Mouse (Mus musculus): Measurements from ENCODE around the gene Cd248. TPM values are rescaled to one million over a fixed set of nuclear protein-coding genes. Genes with fewer than 3 reads are reported as not detected.

Gene Cd248
- polyA plus RNA-seq, 1 experiment, result 3.2 TPM

DNA sequence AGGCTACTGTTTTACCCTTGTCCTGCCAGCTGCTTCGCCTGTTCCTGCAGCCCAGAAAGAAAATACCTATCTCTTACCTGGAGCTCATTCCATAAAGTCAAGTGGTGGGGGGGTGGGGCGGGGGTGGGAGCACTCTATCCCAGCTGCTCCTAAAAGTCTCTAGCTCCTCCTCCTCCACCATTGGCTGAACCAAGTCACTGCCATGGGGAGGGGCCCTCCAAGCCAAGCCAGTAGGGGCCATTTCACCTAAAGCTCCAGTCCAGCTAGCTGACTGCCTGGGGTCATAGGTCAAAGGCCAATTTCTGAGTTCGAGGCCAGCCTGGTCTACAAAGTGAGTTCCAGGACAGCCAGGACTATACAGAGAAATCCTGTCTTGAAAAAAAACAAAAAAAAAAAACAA, 35.2 kb upstream of the Cd248 start:
- no peak for TF ChIP-seq MYOG (IDR thresholded peaks at IDR 0.05; ENCODE audit: control insufficient read depth, extremely low read depth, insufficient read length)
- TF ChIP-seq CTCF (IDR thresholded peaks at IDR 0.05; ENCODE audit: control insufficient read depth, insufficient read depth, insufficient read length), result no peak
- TF ChIP-seq USF1 (IDR thresholded peaks at IDR 0.05; ENCODE audit: low read depth), result no peak
- TF ChIP-seq CEBPB (IDR thresholded peaks at IDR 0.05; ENCODE audit: low read depth), result no peak
- no peak for TF ChIP-seq FOSL1 (IDR thresholded peaks at IDR 0.05; ENCODE audit: insufficient read depth, low read length, poor library complexity, severe bottlenecking)
- TF ChIP-seq MYOD1 (IDR thresholded peaks at IDR 0.05; ENCODE audit: control insufficient read depth, insufficient read length, low read depth), result no peak
- TF ChIP-seq MAX (IDR thresholded peaks at IDR 0.05), result no peak
- H3K79me2 ChIP-seq (ENCODE audit: control insufficient read depth, insufficient read depth), result no peaks in the 10 kb centered on the region
- no peak overlapping the region for H3K4me3 ChIP-seq (ENCODE audit: insufficient read depth, poor library complexity, severe bottlenecking)
- H3K27me3 ChIP-seq (ENCODE audit: control insufficient read depth, insufficient read depth, insufficient read length), result no peaks in the 10 kb centered on the region
- no peaks in the 10 kb centered on the region for H3K79me3 ChIP-seq (ENCODE audit: low read depth)
- H3ac ChIP-seq (ENCODE audit: control insufficient read depth, insufficient read length, low read depth), result no peak overlapping the region
- peaks cover 16% of the 10 kb centered on the region for H3K36me3 ChIP-seq (ENCODE audit: control insufficient read depth, insufficient read depth)

GRCm38 (mm10) chr19:5036577-5036976, 31.3 kb upstream of the Cd248 start:
- Histone ChIP-seq H3ac (ENCODE audit: control insufficient read depth, insufficient read length, low read depth) (no peak overlapping the region), H3K79me2 (ENCODE audit: control insufficient read depth, insufficient read depth) (peaks cover 26% of the 10 kb centered on the region), H3K79me3 (ENCODE audit: low read depth) (peaks cover 8% of the 10 kb centered on the region), H3K27me3 (ENCODE audit: control insufficient read depth, insufficient read depth, insufficient read length) (no peaks in the 10 kb centered on the region), H3K4me3 (ENCODE audit: insufficient read depth, poor library complexity, severe bottlenecking) (no peak overlapping the region), H3K36me3 (ENCODE audit: control insufficient read depth, insufficient read depth) (no peaks in the 10 kb centered on the region)
- TF ChIP-seq FOSL1 (IDR thresholded peaks at IDR 0.05; ENCODE audit: insufficient read depth, low read length, poor library complexity, severe bottlenecking) (no peak), CEBPB (IDR thresholded peaks at IDR 0.05; ENCODE audit: low read depth) (no peak), MYOG (IDR thresholded peaks at IDR 0.05; ENCODE audit: control insufficient read depth, extremely low read depth, insufficient read length) (no peak), MYOD1 (IDR thresholded peaks at IDR 0.05; ENCODE audit: control insufficient read depth, insufficient read length, low read depth) (no peak), MAX (IDR thresholded peaks at IDR 0.05) (no peak), USF1 (IDR thresholded peaks at IDR 0.05; ENCODE audit: low read depth) (no peak), CTCF (IDR thresholded peaks at IDR 0.05; ENCODE audit: control insufficient read depth, insufficient read depth, insufficient read length) (no peak)

- H3K4me3 ChIP-seq (ENCODE audit: insufficient read depth, poor library complexity, severe bottlenecking), result peak overlapping the region; percentile 70
- peak overlapping the region; percentile 83 for H3ac ChIP-seq (ENCODE audit: control insufficient read depth, insufficient read length, low read depth)
- no peak for TF ChIP-seq USF1 (IDR thresholded peaks at IDR 0.05; ENCODE audit: low read depth)
- no peak for TF ChIP-seq MYOG (IDR thresholded peaks at IDR 0.05; ENCODE audit: control insufficient read depth, extremely low read depth, insufficient read length)
- TF ChIP-seq MAX (IDR thresholded peaks at IDR 0.05), result no peak
- no peak for TF ChIP-seq CEBPB (IDR thresholded peaks at IDR 0.05; ENCODE audit: low read depth)
- TF ChIP-seq MYOD1 (IDR thresholded peaks at IDR 0.05; ENCODE audit: control insufficient read depth, insufficient read length, low read depth), result no peak
- TF ChIP-seq FOSL1 (IDR thresholded peaks at IDR 0.05; ENCODE audit: insufficient read depth, low read length, poor library complexity, severe bottlenecking), result no peak
- no peak for TF ChIP-seq CTCF (IDR thresholded peaks at IDR 0.05; ENCODE audit: control insufficient read depth, insufficient read depth, insufficient read length)
- peaks cover 3% of the 10 kb centered on the region for H3K36me3 ChIP-seq (ENCODE audit: control insufficient read depth, insufficient read depth)
- H3K79me2 ChIP-seq (ENCODE audit: control insufficient read depth, insufficient read depth), result peaks cover 39% of the 10 kb centered on the region
- H3K79me3 ChIP-seq (ENCODE audit: low read depth), result peaks cover 20% of the 10 kb centered on the region
- H3K27me3 ChIP-seq (ENCODE audit: control insufficient read depth, insufficient read depth, insufficient read length), result no peaks in the 10 kb centered on the region
Observed at GRCm38 (mm10) chr19:5037678-5038571, 30.0 kb upstream of the Cd248 start.

GRCm38 (mm10) chr19:5038709-5039156, 29.1 kb upstream of the Cd248 start, which contains the start of the genes B4gat1 and AC124502.3:
Gene B4gat1, plus strand, starts transcription at chr19:5038826.
Gene AC124502.3, plus strand, starts transcription at chr19:5038891.
- H3ac ChIP-seq (ENCODE audit: control insufficient read depth, insufficient read length, low read depth), result peak within 1 kb of the TSS; percentile 83
- TF ChIP-seq CEBPB (IDR thresholded peaks at IDR 0.05; ENCODE audit: low read depth) (no peak), USF1 (IDR thresholded peaks at IDR 0.05; ENCODE audit: low read depth) (no peak), MYOD1 (IDR thresholded peaks at IDR 0.05; ENCODE audit: control insufficient read depth, insufficient read length, low read depth) (no peak), CTCF (IDR thresholded peaks at IDR 0.05; ENCODE audit: control insufficient read depth, insufficient read depth, insufficient read length) (peak; percentile 68)
- H3K4me3 ChIP-seq (ENCODE audit: insufficient read depth, poor library complexity, severe bottlenecking), result peak within 1 kb of the TSS; percentile 70
- peaks cover 9% of the 10 kb centered on the region for H3K36me3 ChIP-seq (ENCODE audit: control insufficient read depth, insufficient read depth)
- H3K27me3 ChIP-seq (ENCODE audit: control insufficient read depth, insufficient read depth, insufficient read length), result no peaks in the 10 kb centered on the region
- peaks cover 47% of the 10 kb centered on the region for H3K79me2 ChIP-seq (ENCODE audit: control insufficient read depth, insufficient read depth)
- H3K79me3 ChIP-seq (ENCODE audit: low read depth), result peaks cover 26% of the 10 kb centered on the region

- Histone ChIP-seq H3K27me3 (ENCODE audit: control insufficient read depth, insufficient read depth, insufficient read length) (no peaks in the 10 kb centered on the region), H3K79me2 (ENCODE audit: control insufficient read depth, insufficient read depth) (peaks cover 55% of the 10 kb centered on the region)
Observed at GRCm38 (mm10) chr19:5039301-5040114, 28.4 kb upstream of the Cd248 start.

More at GRCm38 (mm10) chr19:5039301-5040114, 28.4 kb upstream of the Cd248 start:
- peak overlapping the region; percentile 83 for H3ac ChIP-seq (ENCODE audit: control insufficient read depth, insufficient read length, low read depth)
- H3K36me3 ChIP-seq (ENCODE audit: control insufficient read depth, insufficient read depth), result peaks cover 9% of the 10 kb centered on the region
- TF ChIP-seq MYOG (IDR thresholded peaks at IDR 0.05; ENCODE audit: control insufficient read depth, extremely low read depth, insufficient read length) (no peak), MAX (IDR thresholded peaks at IDR 0.05) (no peak), CEBPB (IDR thresholded peaks at IDR 0.05; ENCODE audit: low read depth) (no peak), MYOD1 (IDR thresholded peaks at IDR 0.05; ENCODE audit: control insufficient read depth, insufficient read length, low read depth) (no peak), FOSL1 (IDR thresholded peaks at IDR 0.05; ENCODE audit: insufficient read depth, low read length, poor library complexity, severe bottlenecking) (no peak), USF1 (IDR thresholded peaks at IDR 0.05; ENCODE audit: low read depth) (no peak), CTCF (IDR thresholded peaks at IDR 0.05; ENCODE audit: control insufficient read depth, insufficient read depth, insufficient read length) (no peak)
- peaks cover 30% of the 10 kb centered on the region for H3K79me3 ChIP-seq (ENCODE audit: low read depth)
- H3K4me3 ChIP-seq (ENCODE audit: insufficient read depth, poor library complexity, severe bottlenecking), result peak overlapping the region; percentile 70

Measured in C2C12 (cell line).